Mouse (Mus musculus): ENCODE results near the gene Scgb2a2.
"Not testable (repeated sequence)": the region's sequence is repeated elsewhere in the genome, so short reads cannot be mapped to it uniquely, and the experiment has no call there.

Gene Scgb2a2

DNA sequence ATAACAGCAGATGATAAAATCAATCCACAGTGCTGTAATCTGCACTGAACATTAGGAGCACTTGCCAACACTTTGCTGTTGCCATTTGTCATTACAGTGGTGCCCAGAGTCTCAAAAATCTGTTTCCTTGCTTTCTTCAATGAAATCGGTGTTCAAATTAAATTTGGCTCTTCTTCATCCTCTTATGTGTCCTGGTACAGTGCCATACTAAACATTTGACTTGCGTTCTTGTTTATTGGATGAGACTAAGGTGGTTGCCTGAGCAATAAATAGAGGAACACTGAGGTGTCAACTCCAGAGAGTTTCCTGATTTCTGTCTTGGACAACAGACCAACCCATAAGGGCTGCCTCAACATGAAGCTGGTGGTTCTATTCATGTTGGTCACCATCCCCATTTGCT is at the start of gene Scgb2a2:
Gene Scgb2a2, plus strand, starts transcription at position 301 of the 400 bp plus-strand sequence.
- no peak for DNase-seq (ENCODE audit: low spot score in 2 of 2)

DNA sequence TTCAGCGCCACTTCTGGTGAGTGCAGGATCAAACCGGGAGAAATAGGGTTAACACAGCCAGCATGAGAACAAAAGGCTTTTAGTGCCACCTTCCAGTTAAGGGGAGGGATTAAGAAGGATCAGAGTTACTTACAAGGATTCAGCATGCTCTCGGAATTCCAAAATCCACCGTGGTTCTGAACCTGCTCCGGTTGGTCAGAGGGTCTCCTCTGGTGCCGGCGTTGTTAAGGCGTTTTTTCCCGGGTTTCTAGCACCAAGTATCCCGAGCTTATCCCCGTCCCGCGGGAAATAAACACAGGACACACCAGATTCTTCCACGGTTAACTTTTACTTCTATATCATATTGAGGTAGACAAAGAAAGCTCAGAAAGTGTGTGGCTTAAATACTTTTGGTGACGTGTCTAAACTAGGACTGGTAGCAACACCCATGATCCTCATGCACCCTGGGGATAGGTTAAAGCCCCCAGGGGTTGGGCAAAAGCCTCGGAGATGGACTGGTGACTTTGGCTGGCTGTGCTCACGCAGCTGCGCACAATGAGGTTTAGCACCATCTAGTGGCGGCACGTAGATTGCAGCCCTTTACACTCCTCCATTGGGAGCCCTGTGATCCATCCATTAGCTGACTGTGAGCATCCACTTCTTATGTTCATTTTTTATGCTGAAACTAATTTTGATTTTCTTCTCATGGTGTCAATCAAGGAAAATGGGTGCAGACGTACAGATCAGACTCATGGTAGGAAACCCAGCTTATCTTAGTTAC is 10.6 kb upstream of the Scgb2a2 start:
- DNase-seq (ENCODE audit: low spot score in 2 of 2), result peak in 1 of 2 experiments; percentile 62

DNA sequence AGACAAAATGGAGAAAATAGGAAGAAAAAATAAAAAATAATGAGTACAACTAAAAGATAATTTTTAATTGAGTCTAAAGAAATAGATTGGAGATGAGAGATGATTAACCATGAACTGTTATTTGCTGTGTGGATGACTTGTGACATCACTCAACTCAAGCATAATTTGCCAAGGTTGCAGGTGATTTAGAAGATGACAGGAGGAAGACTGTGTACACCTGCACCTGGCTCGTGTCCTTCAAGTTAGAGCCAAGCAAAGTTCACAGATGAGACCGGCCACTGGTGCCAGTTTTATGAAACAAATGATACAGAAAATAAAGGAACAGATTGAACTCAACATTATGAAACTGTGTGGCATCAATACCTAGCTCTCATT is 10.0 kb upstream of the Scgb2a2 start:
- no peak for DNase-seq (ENCODE audit: low spot score in 2 of 2)

DNA sequence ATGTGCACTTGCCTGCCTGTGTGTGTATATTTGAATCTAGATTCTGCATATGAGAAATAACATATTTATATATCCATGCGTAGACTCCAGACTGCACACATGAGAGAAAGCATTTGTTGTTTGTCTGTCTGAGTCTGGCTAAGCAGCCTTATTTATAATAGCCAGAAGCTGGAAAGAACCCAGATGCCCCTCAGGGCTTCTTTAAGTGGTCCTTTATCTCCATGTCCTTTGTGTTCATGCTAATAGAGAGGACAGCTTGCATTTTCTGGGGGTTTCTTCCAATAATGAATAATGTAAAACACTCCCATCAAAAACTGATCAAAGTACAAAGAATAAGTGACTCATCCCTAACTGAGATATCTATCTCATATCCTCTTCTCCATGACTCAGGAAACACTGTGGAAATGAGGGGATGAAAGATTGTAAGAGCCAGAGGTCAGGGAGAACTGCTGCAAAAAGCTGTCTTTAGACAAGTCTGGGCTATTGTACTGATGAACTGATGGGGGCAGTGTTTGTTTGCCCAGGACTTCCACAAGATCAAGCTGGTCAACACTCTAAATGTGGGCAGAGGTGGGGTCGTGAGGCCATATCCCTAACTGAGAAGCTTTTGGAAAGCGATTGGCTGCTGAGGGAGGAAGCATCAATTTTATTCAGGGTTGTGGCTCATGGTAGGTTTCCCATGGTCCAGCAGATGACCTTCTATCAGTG is 2.2 kb downstream of the Scgb2a2 start:
- not testable (repeated sequence) for DNase-seq (ENCODE audit: low spot score in 2 of 2)

DNA sequence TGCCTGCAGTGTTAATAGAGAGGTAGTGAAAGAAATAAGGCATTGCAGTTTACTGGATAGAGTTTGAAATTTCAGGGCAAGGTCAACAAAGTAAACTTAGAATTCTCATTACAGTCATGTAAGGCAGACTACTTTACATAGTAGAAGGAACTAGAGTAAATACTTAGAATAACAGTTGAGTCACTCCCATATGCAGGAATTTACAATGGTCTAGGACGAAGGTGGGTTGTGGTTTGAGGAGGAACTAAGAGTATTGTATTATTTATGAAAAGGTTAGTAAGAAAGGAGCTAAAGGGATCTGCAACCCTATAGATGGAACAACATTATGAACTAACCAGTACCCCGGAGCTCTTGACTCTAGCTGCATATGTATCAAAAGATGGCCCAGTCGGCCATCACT is 13.5 kb downstream of the Scgb2a2 start:
- not testable (repeated sequence) for DNase-seq (ENCODE audit: low spot score in 2 of 2)

DNA sequence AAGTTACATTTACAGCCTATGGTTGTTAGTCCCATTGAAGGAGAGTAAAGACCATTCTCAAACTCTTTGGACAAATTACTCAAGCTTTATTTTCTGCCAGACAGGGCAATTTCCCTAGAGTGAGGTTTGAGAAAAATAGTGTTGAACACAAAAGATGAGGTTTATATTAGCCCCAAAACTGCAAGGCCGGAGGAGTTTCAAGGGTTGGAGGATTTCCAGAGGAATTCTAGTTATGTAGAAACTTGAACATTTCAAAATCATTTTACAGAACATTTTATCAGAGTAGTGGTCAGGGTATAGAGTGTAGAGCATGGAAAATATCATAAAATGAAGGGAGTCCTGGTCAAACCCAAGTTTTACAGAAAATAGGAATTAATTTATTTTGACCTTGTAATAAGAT is 17.5 kb downstream of the Scgb2a2 start:
- DNase-seq (ENCODE audit: low spot score in 2 of 2), result no peak

DNA sequence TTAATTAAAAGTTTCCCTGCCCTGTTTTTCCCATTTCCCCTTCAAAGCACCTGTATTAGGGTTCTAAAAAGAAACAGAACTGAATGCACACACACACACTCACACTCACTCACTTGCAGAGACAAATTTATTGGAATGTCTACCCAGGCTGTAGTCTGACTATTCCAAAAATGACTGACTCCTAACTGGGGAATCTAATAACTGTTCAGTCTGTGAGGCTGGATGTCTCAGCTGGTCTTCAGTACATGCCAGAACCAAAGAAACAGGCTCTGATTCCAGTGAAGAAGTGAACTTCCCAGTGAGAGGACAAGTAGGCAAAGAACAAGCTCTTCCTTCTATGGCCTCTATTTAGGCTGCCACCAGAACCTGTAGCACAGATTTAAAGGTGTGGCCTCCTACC is 18.1 kb downstream of the Scgb2a2 start:
- no peak for DNase-seq (ENCODE audit: low spot score in 2 of 2)

DNA sequence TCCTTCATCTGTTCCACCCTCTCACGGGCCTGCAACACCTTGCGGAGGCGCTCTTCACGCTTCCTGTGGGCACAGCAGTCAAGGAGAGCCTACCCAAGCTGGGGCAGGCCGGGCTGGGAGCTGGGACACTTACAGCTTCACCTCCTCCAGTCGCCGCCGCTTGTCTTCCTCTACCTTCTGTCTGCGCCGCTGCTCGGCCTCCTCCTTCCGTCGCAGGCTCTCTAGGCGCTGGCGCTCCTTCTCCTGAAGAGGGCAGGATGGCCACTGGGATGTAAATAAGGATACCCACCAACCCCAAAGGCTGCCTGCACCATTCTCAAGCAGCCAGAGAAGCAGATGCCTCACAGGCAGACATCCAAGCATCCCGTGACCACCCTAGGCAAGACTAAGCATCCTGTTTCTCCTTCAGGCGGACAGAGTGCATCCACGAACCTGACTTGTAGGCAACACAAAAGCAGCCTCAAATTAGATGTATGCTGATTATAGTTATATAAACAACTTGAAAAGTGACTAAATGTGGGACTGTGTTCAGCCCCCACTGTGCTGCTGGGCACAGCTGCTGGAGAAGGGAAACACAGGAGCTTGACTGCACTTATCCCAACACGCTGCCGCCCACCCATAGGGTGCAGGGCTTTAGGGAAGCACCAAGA is 30.9 kb downstream of the Scgb2a2 start:
- peak; percentile 56 to 59 for DNase-seq (ENCODE audit: low spot score in 2 of 2)

DNA sequence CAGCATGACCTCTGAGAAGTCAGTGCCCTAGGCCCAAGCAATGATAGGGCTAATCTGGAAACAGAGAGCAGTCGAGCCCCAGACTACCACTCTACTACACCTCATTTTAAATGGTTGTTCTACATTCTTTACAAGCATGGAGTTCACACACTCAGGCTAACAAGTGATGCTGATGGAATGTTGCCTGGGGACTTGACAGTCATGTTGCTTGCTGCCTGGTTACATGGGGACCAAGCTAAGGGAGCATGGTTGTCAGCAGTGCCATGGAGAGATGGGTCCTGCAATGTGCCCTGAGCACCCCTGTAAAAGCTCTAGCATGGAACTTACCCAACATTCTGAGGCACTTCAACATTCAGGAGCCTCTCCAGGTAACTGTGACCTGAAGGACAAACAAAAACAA is 39.0 kb downstream of the Scgb2a2 start:
- DNase-seq (ENCODE audit: low spot score in 2 of 2), result no peak

DNA sequence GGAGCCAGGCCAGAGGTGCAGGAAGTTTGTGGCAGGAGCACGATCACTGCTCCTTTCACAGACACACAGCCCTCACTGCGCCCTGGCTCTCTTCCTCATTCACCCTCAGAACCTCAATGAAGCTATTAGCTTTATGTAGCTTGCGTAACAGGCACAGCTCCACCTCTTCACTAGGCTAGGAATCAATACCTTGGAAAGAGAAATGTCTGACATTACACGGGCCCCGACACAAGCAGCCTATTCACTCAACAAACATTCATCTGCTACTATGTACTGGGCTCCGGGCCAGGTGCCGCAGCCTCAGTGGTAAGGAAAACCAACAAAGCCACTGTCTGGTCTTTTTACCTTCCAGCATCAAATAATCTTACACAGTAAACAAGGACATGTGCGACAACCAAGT is 39.4 kb downstream of the Scgb2a2 start:
- DNase-seq (ENCODE audit: low spot score in 2 of 2), result no peak

DNA sequence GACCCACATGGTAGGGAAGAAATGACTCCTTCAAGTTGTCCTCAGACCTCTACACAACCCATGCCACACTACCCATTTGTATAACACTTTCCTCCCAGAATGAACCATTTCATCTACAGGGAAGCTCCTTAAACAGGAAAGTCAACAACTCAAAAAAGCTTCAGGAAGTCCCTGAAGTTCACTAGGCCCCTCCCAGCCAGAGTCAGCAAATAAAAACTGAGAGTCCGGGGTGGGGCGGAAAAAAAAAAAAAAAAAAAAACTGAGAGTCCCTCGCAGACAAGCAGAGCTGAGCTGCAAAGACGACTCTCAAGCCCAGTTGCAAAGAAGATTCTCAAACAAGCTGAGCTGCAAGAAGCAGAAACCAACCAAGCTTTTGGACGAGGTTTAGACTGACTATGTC is 48.7 kb downstream of the Scgb2a2 start:
- DNase-seq (ENCODE audit: low spot score in 2 of 2), result no peak

DNA sequence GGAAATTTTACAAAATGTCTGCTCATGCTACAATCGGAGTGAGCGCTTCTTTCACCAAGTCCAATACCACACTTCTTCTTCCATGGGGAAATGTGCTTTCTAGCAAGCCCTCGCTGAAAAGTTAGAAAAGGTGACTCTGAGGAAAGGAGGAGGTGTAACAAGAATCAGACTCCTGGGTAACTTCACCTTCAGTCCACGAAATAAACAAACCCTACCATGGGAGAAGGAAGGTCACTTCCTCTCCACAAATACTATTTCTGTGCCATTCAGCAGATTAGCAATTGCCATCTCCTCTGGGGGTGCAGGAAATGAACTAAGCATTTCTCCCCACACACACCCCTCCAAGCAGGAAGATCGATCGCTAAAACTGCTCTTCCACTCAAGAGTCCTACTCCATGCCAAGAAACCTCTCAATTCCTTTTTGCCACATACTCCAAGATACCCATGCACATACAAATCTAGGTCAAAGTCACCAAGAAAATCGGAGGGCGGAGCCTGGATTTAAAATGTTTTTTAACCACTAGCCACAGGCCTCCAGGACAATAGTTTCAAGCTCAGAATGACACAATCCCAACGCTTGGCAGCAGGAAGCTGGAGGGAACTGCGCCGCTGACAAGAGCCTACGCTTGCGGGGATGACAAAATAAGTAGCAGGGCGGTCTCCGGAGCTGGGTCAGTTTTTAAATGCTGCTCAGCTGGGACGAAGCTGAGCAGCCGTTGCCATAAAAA is 51.1 kb downstream of the Scgb2a2 start:
- DNase-seq (ENCODE audit: low spot score in 2 of 2), result no peak

DNA sequence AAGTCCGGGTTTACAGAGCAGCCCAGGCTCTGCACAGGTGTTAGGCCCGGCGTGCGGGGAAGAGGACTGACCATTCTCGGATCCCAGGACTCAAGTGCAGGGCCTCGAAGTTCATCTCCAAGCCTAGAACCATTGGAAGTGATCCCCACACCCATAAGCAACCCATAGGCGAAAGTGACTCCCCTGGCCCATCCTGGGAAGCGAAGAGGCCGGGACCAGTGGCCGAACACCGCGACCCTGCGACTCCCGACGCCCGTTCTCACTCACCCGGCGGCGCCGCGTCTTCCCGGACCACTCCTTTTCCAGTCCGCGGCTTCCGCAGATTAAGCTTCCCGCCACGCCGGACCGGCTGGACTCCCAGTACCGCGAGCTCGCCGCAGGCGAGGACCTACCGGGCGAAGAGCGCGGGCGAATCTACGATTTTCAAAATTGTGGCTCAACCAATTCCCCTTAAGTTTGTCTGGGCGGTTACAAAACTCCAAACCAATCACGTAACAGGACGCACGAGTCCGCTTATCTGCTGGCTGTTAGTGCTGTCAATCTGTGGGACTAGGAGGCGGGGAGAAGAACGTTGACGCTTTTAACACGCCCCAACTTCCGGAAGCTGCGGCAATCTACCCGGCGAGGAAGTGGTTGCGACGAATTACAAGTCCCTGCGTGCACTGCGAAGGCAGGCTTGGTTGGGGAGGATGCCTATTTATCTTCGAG is 51.9 kb downstream of the Scgb2a2 start, which contains the start of gene Incenp:
Gene Incenp, minus strand, starts transcription at position 480 of the 708 bp plus-strand sequence.
- peak; percentile 94 to 97 for DNase-seq (ENCODE audit: low spot score in 2 of 2)

DNA sequence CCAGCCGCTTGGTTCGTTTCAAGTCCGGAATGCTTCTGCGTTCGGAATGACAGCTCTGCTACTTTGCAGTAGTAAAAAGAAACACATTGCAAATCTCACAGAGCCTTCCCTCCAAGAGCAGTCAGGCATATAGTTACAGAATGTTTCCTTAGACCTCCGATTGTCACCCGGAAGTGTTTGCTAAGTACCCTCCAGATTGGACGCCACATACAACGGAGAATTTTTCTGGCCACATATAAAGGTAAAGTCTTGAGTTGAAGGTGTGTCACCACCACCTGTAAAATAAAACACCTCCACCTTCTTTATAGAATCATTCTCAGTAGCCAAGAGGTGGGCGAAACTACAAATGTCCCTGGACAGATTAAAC is 52.4 kb downstream of the Scgb2a2 start:
- no peak for DNase-seq (ENCODE audit: low spot score in 2 of 2)

DNA sequence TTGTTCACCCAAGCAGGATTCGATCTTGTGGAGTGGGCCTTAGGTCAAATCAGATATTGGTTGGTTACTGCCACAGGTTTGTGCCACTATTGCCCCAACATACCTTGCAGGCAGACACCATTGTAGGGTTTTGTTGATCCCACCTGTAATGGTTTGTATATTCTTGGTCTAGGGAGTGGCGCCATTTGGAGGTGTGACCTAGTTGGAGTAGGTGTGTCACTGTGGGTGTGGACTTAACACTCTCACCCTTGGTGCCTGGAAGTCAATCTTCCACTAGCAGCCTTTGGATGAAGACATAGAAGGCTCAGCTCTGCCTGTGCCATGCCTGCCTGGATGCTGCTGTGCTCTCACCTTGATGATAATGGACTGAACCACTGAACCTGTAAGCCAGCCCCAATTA is 53.3 kb downstream of the Scgb2a2 start:
- DNase-seq (ENCODE audit: low spot score in 2 of 2), result not testable (repeated sequence)
